Mouse (Mus musculus): ENCODE data around the gene Ttll8. TPM values are rescaled to one million over a fixed set of nuclear protein-coding genes. Genes with fewer than 3 reads are reported as not detected.
A peak's percentile ranks its signal among the peaks of the same experiment; 100 is the strongest.

Gene Ttll8
- polyA plus RNA-seq, 1 experiment from 2014 or later = not detected

DNA sequence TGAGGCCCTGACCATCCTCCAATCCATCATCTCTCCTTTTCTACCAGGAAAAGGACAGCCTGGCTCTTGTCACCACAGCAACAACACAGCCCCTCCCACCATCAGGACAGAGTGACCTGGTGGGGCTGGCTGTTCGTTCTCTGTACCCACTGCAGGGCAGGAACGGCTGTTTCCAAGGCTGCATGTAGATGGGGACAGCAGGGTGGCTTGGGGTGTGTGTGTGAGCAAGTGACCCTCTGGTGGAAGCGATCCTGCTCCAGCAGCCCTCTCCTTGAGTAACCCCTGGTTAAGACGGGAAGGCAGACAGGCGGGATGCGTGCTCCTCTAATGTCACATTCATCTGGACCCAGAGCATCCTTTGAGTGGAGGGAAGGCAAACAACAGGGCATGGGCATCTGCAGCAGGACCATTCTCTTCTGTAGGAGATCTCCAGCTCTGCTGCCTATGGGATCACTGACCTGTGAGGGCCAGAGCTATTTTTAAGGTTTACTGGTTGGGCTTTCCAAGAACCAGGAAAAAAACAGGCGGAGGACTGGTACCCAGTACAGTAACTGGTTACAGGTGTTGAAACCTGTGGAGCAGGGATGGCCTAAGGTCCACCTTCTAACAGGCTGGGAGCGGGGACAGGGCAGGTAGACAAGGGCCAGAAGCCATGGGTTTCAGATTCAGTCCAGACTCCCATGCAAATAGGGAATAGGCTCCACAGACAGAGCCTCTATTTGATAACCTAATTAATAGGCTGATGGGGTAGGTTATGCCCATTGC lies 94.8 kb downstream of the Ttll8 start:
- 58% methylated on average over 8 of the region's 8 CpGs for WGBS
- Histone ChIP-seq H3K27me3 (ENCODE audit: insufficient read depth, low read length) (no peaks in the 10 kb centered on the region), H3K9ac (no peak overlapping the region), H3K9me3 (ENCODE audit: low read depth, low read length) (no peaks in the 10 kb centered on the region), H3K4me1 (ENCODE audit: insufficient read depth) (peaks cover 20% of the 10 kb centered on the region), H3K27ac (ENCODE audit: low read depth) (no peak overlapping the region), H3K4me3 (ENCODE audit: low read depth, low read length) (no peak overlapping the region), H3K4me2 (no peak overlapping the region), H3K36me3 (ENCODE audit: insufficient read depth) (peaks cover 4% of the 10 kb centered on the region)
- ATAC-seq (ENCODE audit: insufficient read depth) (no peak), DNase-seq (no peak)
- no peak for TF ChIP-seq CTCF (IDR thresholded peaks at IDR 0.05; ENCODE audit: low read depth)

GRCm38 (mm10) chr15:88858707-88859106 lies 95.5 kb downstream of the Ttll8 start:
- Histone ChIP-seq H3K4me1 (ENCODE audit: insufficient read depth) (peaks cover 21% of the 10 kb centered on the region), H3K4me2 (no peak overlapping the region), H3K9ac (no peak overlapping the region), H3K27me3 (ENCODE audit: insufficient read depth, low read length) (no peaks in the 10 kb centered on the region), H3K9me3 (ENCODE audit: low read depth, low read length) (no peaks in the 10 kb centered on the region), H3K36me3 (ENCODE audit: insufficient read depth) (no peaks in the 10 kb centered on the region), H3K27ac (ENCODE audit: low read depth) (no peak overlapping the region), H3K4me3 (ENCODE audit: low read depth, low read length) (no peak overlapping the region)
- DNase-seq = no peak
- WGBS = 55% methylated on average over 2 of the region's 2 CpGs
- no peak for TF ChIP-seq CTCF (IDR thresholded peaks at IDR 0.05; ENCODE audit: low read depth)
- no peak for ATAC-seq (ENCODE audit: insufficient read depth)

DNA sequence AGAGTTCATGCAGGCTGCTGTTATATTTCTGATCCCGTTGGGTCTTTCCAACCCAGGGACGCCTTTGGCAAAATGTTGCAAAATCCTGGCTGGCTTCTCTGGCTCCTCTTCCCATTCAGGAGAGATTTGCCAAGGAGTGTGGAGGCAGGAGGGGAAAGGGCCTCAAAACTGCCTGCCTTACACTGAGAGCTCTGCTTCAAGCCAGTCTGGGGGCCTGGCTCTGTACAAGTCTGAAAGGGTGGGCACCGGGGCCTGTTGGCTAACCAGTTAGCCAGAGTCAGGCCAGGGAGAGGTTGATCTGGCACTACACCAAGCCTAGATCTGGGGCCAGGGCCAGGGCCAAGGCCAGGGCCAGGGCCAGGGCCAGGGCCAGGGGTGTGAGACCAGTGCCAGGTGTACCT lies 96.1 kb downstream of the Ttll8 start:
- Histone ChIP-seq H3K4me1 (ENCODE audit: insufficient read depth) (peaks cover 21% of the 10 kb centered on the region), H3K4me2 (no peak overlapping the region), H3K27me3 (ENCODE audit: insufficient read depth, low read length) (no peaks in the 10 kb centered on the region), H3K9me3 (ENCODE audit: low read depth, low read length) (no peaks in the 10 kb centered on the region), H3K4me3 (ENCODE audit: low read depth, low read length) (no peak overlapping the region), H3K27ac (ENCODE audit: low read depth) (0 out of 2 replicates have a peak overlapping the region, but pooled peaks have one; percentile 30), H3K9ac (no peak overlapping the region), H3K36me3 (ENCODE audit: insufficient read depth) (no peaks in the 10 kb centered on the region)
- 81% methylated on average over 3 of the region's 3 CpGs for WGBS
- no peak for ATAC-seq (ENCODE audit: insufficient read depth)
- TF ChIP-seq CTCF (IDR thresholded peaks at IDR 0.05; ENCODE audit: low read depth) = no peak
- DNase-seq = no peak

DNA sequence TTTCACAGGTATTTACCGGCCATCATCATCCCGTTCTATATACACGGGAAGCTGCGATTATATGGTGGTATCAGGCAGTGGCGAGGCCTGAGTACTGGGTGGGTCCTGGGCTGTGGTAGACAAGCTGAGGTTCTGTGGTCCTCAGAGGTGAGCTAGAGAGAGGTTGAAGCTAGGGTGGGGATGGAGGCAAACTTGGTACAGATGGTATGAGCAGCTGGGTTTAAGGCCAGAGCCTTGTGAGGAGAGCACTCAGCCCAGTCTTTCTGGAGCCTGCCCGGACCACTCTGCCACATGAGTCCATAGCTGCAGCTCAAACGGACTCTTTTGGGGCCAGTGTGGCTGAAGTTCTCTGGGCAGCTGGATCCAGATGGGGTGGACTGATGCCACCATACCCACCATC lies 96.9 kb downstream of the Ttll8 start:
- Histone ChIP-seq H3K27me3 (ENCODE audit: insufficient read depth, low read length) (no peaks in the 10 kb centered on the region), H3K4me2 (no peak overlapping the region)
- WGBS = 89% methylated on average over 7 of the region's 7 CpGs

GRCm38 (mm10) chr15:88856613-88857012 lies 97.6 kb downstream of the Ttll8 start:
- DNase-seq (no peak), ATAC-seq (ENCODE audit: insufficient read depth) (no peak)
- no peaks in the 10 kb centered on the region for H3K27me3 ChIP-seq (ENCODE audit: insufficient read depth, low read length)
- WGBS = 80% methylated on average over 5 of the region's 5 CpGs
- H3K9me3 ChIP-seq (ENCODE audit: low read depth, low read length) = no peaks in the 10 kb centered on the region
- H3K4me3 ChIP-seq (ENCODE audit: low read depth, low read length) = no peak overlapping the region
- H3K4me1 ChIP-seq (ENCODE audit: insufficient read depth) = peaks cover 20% of the 10 kb centered on the region
- H3K27ac ChIP-seq (ENCODE audit: low read depth) = no peak overlapping the region
- H3K36me3 ChIP-seq (ENCODE audit: insufficient read depth) = no peaks in the 10 kb centered on the region
- H3K9ac ChIP-seq = no peak overlapping the region
- no peak overlapping the region for H3K4me2 ChIP-seq
- TF ChIP-seq CTCF (IDR thresholded peaks at IDR 0.05; ENCODE audit: low read depth) = no peak

More for the DNA sequence above, 96.9 kb downstream of the Ttll8 start:
- Histone ChIP-seq H3K9me3 (ENCODE audit: low read depth, low read length) (no peaks in the 10 kb centered on the region), H3K4me3 (ENCODE audit: low read depth, low read length) (no peak overlapping the region), H3K36me3 (ENCODE audit: insufficient read depth) (no peaks in the 10 kb centered on the region), H3K4me1 (ENCODE audit: insufficient read depth) (peaks cover 21% of the 10 kb centered on the region), H3K27ac (ENCODE audit: low read depth) (no peak overlapping the region), H3K9ac (no peak overlapping the region)
- no peak for DNase-seq
- no peak for TF ChIP-seq CTCF (IDR thresholded peaks at IDR 0.05; ENCODE audit: low read depth)
- no peak for ATAC-seq (ENCODE audit: insufficient read depth)

DNA sequence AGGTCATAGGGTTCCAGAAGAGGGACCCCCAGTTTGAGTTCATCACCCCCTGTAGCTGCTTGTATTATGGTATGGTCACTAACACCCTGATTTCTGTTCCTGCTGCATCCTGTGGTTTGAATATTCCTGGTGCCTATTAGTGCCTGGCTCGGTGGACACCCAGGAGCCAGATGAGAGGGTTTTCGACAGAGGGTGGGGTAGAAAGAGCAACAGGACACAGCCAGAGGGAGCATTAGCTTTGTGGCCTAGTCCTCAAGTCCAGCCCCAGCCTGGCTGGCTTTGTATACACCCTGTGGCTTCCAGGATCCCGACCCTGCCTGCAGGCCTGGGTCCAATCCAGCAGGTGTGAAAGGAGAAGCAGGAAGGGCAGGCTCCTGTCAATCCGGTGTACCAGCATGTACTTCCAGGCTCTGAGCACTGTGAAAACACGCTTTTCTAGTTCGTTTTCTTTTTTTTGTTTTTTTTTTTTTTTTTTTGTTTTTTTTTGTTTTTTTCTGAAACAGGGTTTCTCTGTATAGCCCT lies 98.3 kb downstream of the Ttll8 start:
- Histone ChIP-seq H3K9me3 (ENCODE audit: low read depth, low read length) (no peaks in the 10 kb centered on the region), H3K4me1 (ENCODE audit: insufficient read depth) (peaks cover 17% of the 10 kb centered on the region), H3K36me3 (ENCODE audit: insufficient read depth) (no peaks in the 10 kb centered on the region), H3K27me3 (ENCODE audit: insufficient read depth, low read length) (no peaks in the 10 kb centered on the region), H3K4me3 (ENCODE audit: low read depth, low read length) (no peak overlapping the region), H3K27ac (ENCODE audit: low read depth) (no peak overlapping the region), H3K4me2 (no peak overlapping the region), H3K9ac (no peak overlapping the region)
- DNase-seq = no peak
- no peak for TF ChIP-seq CTCF (IDR thresholded peaks at IDR 0.05; ENCODE audit: low read depth)
- ATAC-seq (ENCODE audit: insufficient read depth) = no peak
- WGBS = 72% methylated on average over 6 of the region's 6 CpGs

- DNase-seq (no peak), ATAC-seq (ENCODE audit: insufficient read depth) (no peak)
- Histone ChIP-seq H3K4me3 (ENCODE audit: low read depth, low read length) (no peak overlapping the region), H3K36me3 (ENCODE audit: insufficient read depth) (no peaks in the 10 kb centered on the region), H3K27ac (ENCODE audit: low read depth) (peak overlapping the region; percentile 48; the same call in 1 of the 2 replicates), H3K9ac (no peak overlapping the region), H3K4me2 (0 out of 2 replicates have a peak overlapping the region, but pooled peaks have one; percentile 7), H3K9me3 (ENCODE audit: low read depth, low read length) (no peaks in the 10 kb centered on the region), H3K4me1 (ENCODE audit: insufficient read depth) (peaks cover 23% of the 10 kb centered on the region), H3K27me3 (ENCODE audit: insufficient read depth, low read length) (no peaks in the 10 kb centered on the region)
- WGBS = 59% methylated on average over 15 of the region's 15 CpGs
- no peak for TF ChIP-seq CTCF (IDR thresholded peaks at IDR 0.05; ENCODE audit: low read depth)
These were observed 99.0 kb downstream of the Ttll8 start for GRCm38 (mm10) chr15:88854969-88855830.
